Mouse (Mus musculus): Measurements from ENCODE around the gene Psme1. TPM values are rescaled to one million over a fixed set of nuclear protein-coding genes. Genes with fewer than 3 reads are reported as not detected.

Gene Psme1
- polyA plus RNA-seq, 2 experiments = 51.1 to 99.9 TPM

GRCm38 (mm10) chr14:55576376-55576775 is 1.5 kb upstream of the Psme1 start:
- no peaks in the 10 kb centered on the region for H3K27me3 ChIP-seq (ENCODE audit: control insufficient read depth, insufficient read depth, low read length)
- ATAC-seq (ENCODE audit: insufficient read depth) (no peak), DNase-seq (ENCODE audit: low read depth in 3 of 3, low spot score in 3 of 3) (no peak)
- H3K9me3 ChIP-seq (ENCODE audit: control insufficient read depth, low read length) = no peaks in the 10 kb centered on the region
- H3K4me1 ChIP-seq (replicated peaks; ENCODE audit: control insufficient read depth in 2 of 2, insufficient read depth in 2 of 2, low read length in 1 of 2) = peaks cover 3 to 11% of the 10 kb centered on the region in 2 experiments; a peak in 3 of 4 replicates
- no peaks in the 10 kb centered on the region; the same call in none of the 2 replicates for H3K36me3 ChIP-seq (replicated peaks; ENCODE audit: control insufficient read depth, insufficient read depth, low read depth)
- H3K4me2 ChIP-seq (ENCODE audit: low read depth) = no peak overlapping the region
- TF ChIP-seq CTCF (IDR thresholded peaks at IDR 0.05; ENCODE audit: low read depth) (no peak), EP300 (IDR thresholded peaks at IDR 0.05; ENCODE audit: low read depth) (no peak)
- 69% methylated on average over 16 of the region's 16 CpGs for WGBS (ENCODE audit: insufficient replicate concordance)
- no peak overlapping the region for H3K27ac ChIP-seq
- no peak overlapping the region for H3K9ac ChIP-seq (replicated peaks)
- H3K4me3 ChIP-seq (ENCODE audit: insufficient read depth in 1 of 2, low read depth in 2 of 2, low read length in 2 of 2) = no peak overlapping the region

- Histone ChIP-seq H3K27ac (peak overlapping the region; percentile 1), H3K4me1 (replicated peaks; ENCODE audit: control insufficient read depth in 2 of 2, insufficient read depth in 2 of 2, low read length in 1 of 2) (peaks cover 8 to 17% of the 10 kb centered on the region in 2 experiments), H3K9me3 (ENCODE audit: control insufficient read depth, low read length) (no peaks in the 10 kb centered on the region), H3K4me3 (ENCODE audit: insufficient read depth in 1 of 2, low read depth in 2 of 2, low read length in 2 of 2) (peak overlapping the region; percentile 78 to 80), H3K27me3 (ENCODE audit: control insufficient read depth, insufficient read depth, low read length) (no peaks in the 10 kb centered on the region), H3K4me2 (ENCODE audit: low read depth) (peak overlapping the region; percentile 70), H3K36me3 (replicated peaks; ENCODE audit: control insufficient read depth, insufficient read depth, low read depth) (peaks cover 3% of the 10 kb centered on the region), H3K9ac (replicated peaks) (peak overlapping the region; percentile 92)
- DNase-seq (ENCODE audit: low read depth in 3 of 3, low spot score in 3 of 3) (no peak), ATAC-seq (ENCODE audit: insufficient read depth) (peak; percentile 47)
- 12% methylated on average over 6 of the region's 6 CpGs for WGBS (ENCODE audit: insufficient replicate concordance)
- TF ChIP-seq CTCF (IDR thresholded peaks at IDR 0.05; ENCODE audit: low read depth) (no peak; the same call in 1 of the 2 replicates), EP300 (IDR thresholded peaks at IDR 0.05; ENCODE audit: low read depth) (no peak)
Observed at GRCm38 (mm10) chr14:55578668-55579269, 846 bp downstream of the Psme1 start.

GRCm38 (mm10) chr14:55579511-55580496 is 1.9 kb downstream of the Psme1 start:
- DNase-seq (ENCODE audit: low read depth in 3 of 3, low spot score in 3 of 3) (no peak), ATAC-seq (ENCODE audit: insufficient read depth) (no peak)
- peaks cover 14 to 23% of the 10 kb centered on the region in 2 experiments for H3K4me1 ChIP-seq (replicated peaks; ENCODE audit: control insufficient read depth in 2 of 2, insufficient read depth in 2 of 2, low read length in 1 of 2)
- WGBS (ENCODE audit: insufficient replicate concordance) = 83% methylated on average over 23 of the region's 23 CpGs
- no peak for TF ChIP-seq EP300 (IDR thresholded peaks at IDR 0.05; ENCODE audit: low read depth)
- TF ChIP-seq CTCF (IDR thresholded peaks at IDR 0.05; ENCODE audit: low read depth) = peak; percentile 28; the same call in 1 of the 2 replicates
- H3K36me3 ChIP-seq (replicated peaks; ENCODE audit: control insufficient read depth, insufficient read depth, low read depth) = peaks cover 3% of the 10 kb centered on the region
- no peaks in the 10 kb centered on the region for H3K9me3 ChIP-seq (ENCODE audit: control insufficient read depth, low read length)
- H3K27ac ChIP-seq = no peak overlapping the region
- peak overlapping the region; percentile 70; the same call in 1 of the 2 replicates for H3K4me2 ChIP-seq (ENCODE audit: low read depth)
- H3K9ac ChIP-seq (replicated peaks) = no peak overlapping the region
- H3K4me3 ChIP-seq (ENCODE audit: insufficient read depth in 1 of 2, low read depth in 2 of 2, low read length in 2 of 2) = no peak overlapping the region
- H3K27me3 ChIP-seq (ENCODE audit: control insufficient read depth, insufficient read depth, low read length) = no peaks in the 10 kb centered on the region

GRCm38 (mm10) chr14:55580731-55581130 is 2.8 kb downstream of the Psme1 start:
- H3K9me3 ChIP-seq (ENCODE audit: control insufficient read depth, low read length) = no peaks in the 10 kb centered on the region
- no peak overlapping the region for H3K4me2 ChIP-seq (ENCODE audit: low read depth)
- H3K4me1 ChIP-seq (replicated peaks; ENCODE audit: control insufficient read depth in 2 of 2, insufficient read depth in 2 of 2, low read length in 1 of 2) = peaks cover 19 to 28% of the 10 kb centered on the region in 2 experiments
- H3K27ac ChIP-seq = no peak overlapping the region
- TF ChIP-seq EP300 (IDR thresholded peaks at IDR 0.05; ENCODE audit: low read depth) = no peak
- WGBS (ENCODE audit: insufficient replicate concordance) = 84% methylated on average over 16 of the region's 16 CpGs
- no peak overlapping the region for H3K4me3 ChIP-seq (ENCODE audit: insufficient read depth in 1 of 2, low read depth in 2 of 2, low read length in 2 of 2)
- H3K36me3 ChIP-seq (replicated peaks; ENCODE audit: control insufficient read depth, insufficient read depth, low read depth) = peaks cover 3% of the 10 kb centered on the region
- no peaks in the 10 kb centered on the region for H3K27me3 ChIP-seq (ENCODE audit: control insufficient read depth, insufficient read depth, low read length)
- no peak for DNase-seq (ENCODE audit: low read depth in 3 of 3, low spot score in 3 of 3)
- no peak for ATAC-seq (ENCODE audit: insufficient read depth)
- H3K9ac ChIP-seq (replicated peaks) = no peak overlapping the region

Measured in liver, embryonic 14.5 days (tissue).